Mouse (Mus musculus): ENCODE data around the gene Gpsm2. TPM values are rescaled to one million over a fixed set of nuclear protein-coding genes. Genes with fewer than 3 reads are reported as not detected.

The Gpsm2 gene
- total RNA-seq, 1 experiment from 2014 or later, result 1.7 TPM

- ATAC-seq (ENCODE audit: extremely low read depth, insufficient number of reproducible peaks, low FRiP score, poor library complexity, severe bottlenecking), result no peak
Observed at GRCm38 (mm10) chr3:108730316-108730715, 8.2 kb upstream of the Gpsm2 start.

- no peak for ATAC-seq (ENCODE audit: extremely low read depth, insufficient number of reproducible peaks, low FRiP score, poor library complexity, severe bottlenecking)
Observed at GRCm38 (mm10) chr3:108727776-108728175, 5.7 kb upstream of the Gpsm2 start.

- no peak for ATAC-seq (ENCODE audit: extremely low read depth, insufficient number of reproducible peaks, low FRiP score, poor library complexity, severe bottlenecking)
Observed at GRCm38 (mm10) chr3:108727344-108727743, 5.2 kb upstream of the Gpsm2 start.

- ATAC-seq (ENCODE audit: extremely low read depth, insufficient number of reproducible peaks, low FRiP score, poor library complexity, severe bottlenecking), result no peak
Observed at GRCm38 (mm10) chr3:108726413-108726812, 4.3 kb upstream of the Gpsm2 start.

GRCm38 (mm10) chr3:108721076-108721991, 775 bp downstream of the Gpsm2 start:
- ATAC-seq (ENCODE audit: extremely low read depth, insufficient number of reproducible peaks, low FRiP score, poor library complexity, severe bottlenecking), result no peak

- no peak for ATAC-seq (ENCODE audit: extremely low read depth, insufficient number of reproducible peaks, low FRiP score, poor library complexity, severe bottlenecking)
Observed at GRCm38 (mm10) chr3:108719761-108720160, 2.3 kb downstream of the Gpsm2 start.

- ATAC-seq (ENCODE audit: extremely low read depth, insufficient number of reproducible peaks, low FRiP score, poor library complexity, severe bottlenecking), result no peak
Observed at GRCm38 (mm10) chr3:108719357-108719756, 2.8 kb downstream of the Gpsm2 start.

- ATAC-seq (ENCODE audit: extremely low read depth, insufficient number of reproducible peaks, low FRiP score, poor library complexity, severe bottlenecking), result peak; percentile 50; the same call in 1 of the 2 replicates
Observed at GRCm38 (mm10) chr3:108717896-108718502, 4.1 kb downstream of the Gpsm2 start.

GRCm38 (mm10) chr3:108714837-108715236, 7.3 kb downstream of the Gpsm2 start:
- no peak for ATAC-seq (ENCODE audit: extremely low read depth, insufficient number of reproducible peaks, low FRiP score, poor library complexity, severe bottlenecking)

GRCm38 (mm10) chr3:108713065-108713675, 8.9 kb downstream of the Gpsm2 start:
- no peak for ATAC-seq (ENCODE audit: extremely low read depth, insufficient number of reproducible peaks, low FRiP score, poor library complexity, severe bottlenecking)

- no peak for ATAC-seq (ENCODE audit: extremely low read depth, insufficient number of reproducible peaks, low FRiP score, poor library complexity, severe bottlenecking)
Observed at GRCm38 (mm10) chr3:108711296-108711695, 10.8 kb downstream of the Gpsm2 start.

GRCm38 (mm10) chr3:108702789-108703188, 19.3 kb downstream of the Gpsm2 start:
- no peak for ATAC-seq (ENCODE audit: extremely low read depth, insufficient number of reproducible peaks, low FRiP score, poor library complexity, severe bottlenecking)

- ATAC-seq (ENCODE audit: extremely low read depth, insufficient number of reproducible peaks, low FRiP score, poor library complexity, severe bottlenecking), result no peak
Observed at GRCm38 (mm10) chr3:108701256-108701655, 20.9 kb downstream of the Gpsm2 start.

- ATAC-seq (ENCODE audit: extremely low read depth, insufficient number of reproducible peaks, low FRiP score, poor library complexity, severe bottlenecking), result no peak
Observed at GRCm38 (mm10) chr3:108699786-108700185, 22.3 kb downstream of the Gpsm2 start.

- ATAC-seq (ENCODE audit: extremely low read depth, insufficient number of reproducible peaks, low FRiP score, poor library complexity, severe bottlenecking), result no peak
Observed at GRCm38 (mm10) chr3:108698662-108699061, 23.4 kb downstream of the Gpsm2 start.

- ATAC-seq (ENCODE audit: extremely low read depth, insufficient number of reproducible peaks, low FRiP score, poor library complexity, severe bottlenecking), result no peak
Observed at GRCm38 (mm10) chr3:108694321-108694720, 27.8 kb downstream of the Gpsm2 start.

GRCm38 (mm10) chr3:108689979-108690378, 32.1 kb downstream of the Gpsm2 start:
- ATAC-seq (ENCODE audit: extremely low read depth, insufficient number of reproducible peaks, low FRiP score, poor library complexity, severe bottlenecking), result no peak

- ATAC-seq (ENCODE audit: extremely low read depth, insufficient number of reproducible peaks, low FRiP score, poor library complexity, severe bottlenecking), result no peak
Observed at GRCm38 (mm10) chr3:108689446-108689845, 32.7 kb downstream of the Gpsm2 start.

GRCm38 (mm10) chr3:108689015-108689441, 33.1 kb downstream of the Gpsm2 start:
- ATAC-seq (ENCODE audit: extremely low read depth, insufficient number of reproducible peaks, low FRiP score, poor library complexity, severe bottlenecking), result no peak

GRCm38 (mm10) chr3:108685701-108686100, 36.4 kb downstream of the Gpsm2 start:
- ATAC-seq (ENCODE audit: extremely low read depth, insufficient number of reproducible peaks, low FRiP score, poor library complexity, severe bottlenecking), result no peak

All from neutrophil, adult 5-6 weeks (primary cell).